Mouse (Mus musculus) kidney, adult 2 months (tissue): ENCODE measurements around the gene Gnaq.

ENCODE experiments used
- CTCF ChIP-seq: fragments of 200-500 bp; conservative IDR thresholded peaks from 2 replicates; pipeline ENCODE4 v1.5.1; 2011; ENCODE audit warnings: low read depth, mild to moderate bottlenecking, control low read depth, low read length, moderate library complexity, mixed read lengths; ENCODE audit not compliant: insufficient read depth, insufficient read length
- POLR2A ChIP-seq: fragments of 200-500 bp; IDR thresholded peaks from one replicate; pipeline ENCODE4 v1.6.1; 2011; ENCODE audit warnings: low read depth, low read length, control low read depth

DNA sequence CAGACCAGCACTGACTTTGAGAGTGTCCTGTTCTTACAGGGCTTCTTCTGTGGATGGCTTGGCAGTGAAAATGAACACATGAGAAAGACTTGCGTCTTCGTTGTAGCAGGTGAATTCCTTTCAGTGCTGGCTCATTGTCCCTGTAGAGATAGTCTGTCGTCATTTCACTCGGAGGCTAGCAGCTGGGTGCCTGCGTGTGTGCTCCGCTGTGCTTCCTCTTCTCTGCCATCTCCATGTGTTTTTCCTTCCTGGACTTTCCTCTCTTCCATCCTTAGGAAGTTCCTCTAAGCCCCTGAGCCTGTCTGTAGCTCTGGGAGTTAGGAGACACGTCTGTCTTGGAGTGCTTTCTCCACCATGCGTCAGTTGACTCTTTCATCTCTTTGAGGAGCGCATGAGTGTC, 41.1 kb downstream of the Gnaq start:
- TF ChIP-seq POLR2A (no peak), CTCF (no peak)
